Mouse (Mus musculus) layer of hippocampus, postnatal 25 days (tissue): ENCODE measurements around the gene Fkbp5. TPM values are rescaled to one million over a fixed set of nuclear protein-coding genes. Genes with fewer than 3 reads are reported as not detected.

Experiments
- DNase-seq, 2 experiments: peaks; one replicate each; pipeline ENCODE4 v3.0.0; 2022; ENCODE audit warnings: mixed read lengths in 2 of 2, low spot score in 1 of 2; ENCODE audit errors: extremely low spot score in 1 of 2
- microRNA-seq, 2 experiments: library from miRNA; unstranded; fragments of <30 nt; microRNA quantifications; one replicate each; pipeline ENCODE4 v1.2.0; 2021
- total RNA-seq, 2 experiments: library from RNA; stranded (reverse); gene quantifications; 2 replicates each; pipeline ENCODE4 v1.2.3; 2021

Fkbp5 gene
- total RNA-seq, 2 experiments from 2014 or later = 62.5 to 85.0 TPM

- DNase-seq = no peak
These were observed 165.3 kb downstream of the Fkbp5 start for GRCm38 (mm10) chr17:28352018-28352417.

- no peak for DNase-seq
These were observed 165.9 kb downstream of the Fkbp5 start for GRCm38 (mm10) chr17:28351353-28351890.

DNA sequence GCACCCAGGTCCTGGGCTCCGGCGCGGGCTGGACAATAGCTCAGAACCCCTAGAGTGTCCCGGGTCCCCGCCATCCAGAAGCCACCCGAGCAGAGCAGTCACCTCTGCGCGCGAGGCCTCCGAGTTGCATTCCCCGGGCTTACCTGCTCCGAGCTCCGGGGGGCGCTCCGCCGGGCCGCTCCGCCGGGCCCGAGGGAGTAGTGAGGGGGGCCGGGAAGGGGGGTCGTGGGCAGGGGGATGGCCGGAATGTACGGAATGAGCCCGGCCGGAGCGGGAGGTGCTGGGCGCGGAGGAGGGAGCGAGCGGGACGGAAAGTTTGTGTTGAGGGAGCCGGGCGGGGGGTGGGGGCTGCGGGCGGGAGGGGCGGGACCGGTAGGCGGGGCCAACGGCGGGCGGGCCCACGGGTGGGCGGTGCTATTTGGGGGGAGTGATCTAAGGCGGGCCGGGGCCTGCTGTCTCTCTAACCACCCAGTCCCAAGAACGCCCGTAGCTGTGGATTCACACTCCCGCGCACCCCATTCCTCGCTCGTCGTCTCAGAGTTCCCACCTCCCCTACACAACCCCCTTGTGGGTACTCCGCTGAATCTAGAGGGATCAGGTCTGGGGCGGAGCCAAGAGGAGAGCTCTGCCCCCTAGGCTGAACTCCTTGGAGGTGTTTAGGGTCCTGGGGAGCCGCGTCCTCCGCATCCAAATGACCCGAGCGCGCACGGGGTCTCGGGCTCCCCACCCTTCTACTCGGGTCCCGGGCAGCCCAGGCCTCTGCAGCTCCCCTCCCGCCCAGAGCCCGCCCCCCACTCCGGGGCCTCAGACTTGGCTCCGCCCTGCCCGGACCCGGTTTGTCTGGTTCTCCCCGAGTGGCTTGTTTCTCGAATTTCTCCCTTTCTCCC is 166.6 kb downstream of the Fkbp5 start, which contains the start of gene Tead3:
Gene Tead3 (minus strand): TSS at position 352 of the 887 bp plus-strand sequence.
- DNase-seq = peak in 1 of 2 experiments; percentile 36

GRCm38 (mm10) chr17:28349901-28350465 is 167.3 kb downstream of the Fkbp5 start:
- no peak for DNase-seq

DNA sequence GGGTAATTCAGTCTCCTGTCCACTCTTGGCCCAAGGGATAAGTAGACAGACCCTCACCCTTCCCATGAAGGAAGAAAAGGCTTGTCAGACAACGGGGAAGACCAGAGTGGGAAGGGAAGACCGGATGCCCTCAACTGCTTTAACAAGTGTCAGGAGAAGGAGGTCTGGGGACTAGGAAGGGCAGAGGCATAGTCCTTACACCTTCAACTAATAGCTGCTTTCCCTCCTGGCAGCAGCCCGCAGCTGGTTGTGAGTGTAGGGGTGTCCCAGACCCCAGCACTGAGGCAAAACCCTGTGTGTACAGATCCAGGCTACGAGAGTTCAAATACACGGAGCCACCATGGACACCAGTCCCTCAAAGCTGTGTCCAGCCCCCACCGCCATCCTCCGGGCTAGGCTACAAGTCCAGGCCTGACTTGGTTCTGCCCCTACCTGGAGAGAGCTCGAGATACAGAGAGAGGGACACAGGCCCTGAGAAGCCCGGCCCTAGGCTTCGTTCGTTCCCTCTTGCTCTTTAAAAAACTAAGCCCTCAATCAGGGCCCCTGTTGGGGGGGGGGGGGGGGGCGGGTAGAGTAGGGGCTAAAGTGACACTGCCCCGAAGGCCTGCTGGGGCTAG is 168.0 kb downstream of the Fkbp5 start:
- DNase-seq = no peak

Small RNA genes within 50 kb of the gene (microRNA-seq; reads per million reads assigned to microRNA genes)
- gene Gm25195 (0 reads per million in 2 experiments), gene Mir6969 (0 reads per million in 2 experiments)

Other genes starting within 250 kb of the Fkbp5 start
- gene Fance, start 204.0 kb downstream of the Fkbp5 start, total RNA-seq = 10 to 100 TPM; 22.6 to 27.1 TPM
- 100 to 1,000 TPM; 353 to 376 TPM for gene Rpl10a, start 189.1 kb downstream of the Fkbp5 start, total RNA-seq
- gene Tead3, start 166.7 kb downstream of the Fkbp5 start, total RNA-seq = 1 to 10 TPM; 2.2 to 4.0 TPM
- gene Tulp1, start 152.3 kb downstream of the Fkbp5 start, total RNA-seq = not detected
- gene Armc12, start 13.3 kb upstream of the Fkbp5 start, total RNA-seq = not detected
- not detected for gene Clpsl2, start 31.9 kb upstream of the Fkbp5 start, total RNA-seq
- not detected for gene Clps, start 43.2 kb upstream of the Fkbp5 start, total RNA-seq
- 1 to 10 TPM; 3.6 to 4.0 TPM for gene Lhfpl5, start 58.1 kb upstream of the Fkbp5 start, total RNA-seq
- gene Srpk1, start 105.2 kb upstream of the Fkbp5 start, total RNA-seq = 10 to 100 TPM; 74.0 to 88.7 TPM
- 10 to 100 TPM in 1 of 2 experiments, 1 to 10 TPM in 1; 6.0 to 10.8 TPM for gene Slc26a8, start 172.7 kb upstream of the Fkbp5 start, total RNA-seq
- 10 to 100 TPM; 69.7 to 82.2 TPM for gene Mapk14, start 173.8 kb upstream of the Fkbp5 start, total RNA-seq
- gene AC170998.1, start 208.6 kb upstream of the Fkbp5 start, total RNA-seq = 1 to 10 TPM; 1.6 to 1.7 TPM